ENCODE assay signal across 9 mouse cellular contexts in genomic region chr10:128362568-128362967, GRCm38 (mm10). TPM values are rescaled to one million over a fixed set of nuclear protein-coding genes. Genes with fewer than 3 reads are reported as not detected.
DNase-seq lines count a peak whose midpoint lies in the region; ATAC-seq and TF ChIP-seq lines count a peak whose summit lies in the region.
"Had no signal": no experiment of that assay in that cellular context is flagged by ENCODE, and none has a peak within 500 bp of the region (broad histone marks: within the 10 kb centered on the region; RNA-seq: fewer than 3 reads in every experiment).

No protein-coding gene starts in this region.

- H3K27me3 ChIP-seq in limb, embryonic 11.5 days (ENCODE audit: control insufficient read depth, insufficient read depth, low read length): no peaks in the 10 kb centered on the region
- no peaks in the 10 kb centered on the region for H3K27me3 ChIP-seq in limb, embryonic 10.5 days (ENCODE audit: low read depth, poor library complexity, severe bottlenecking)
- no peaks in the 10 kb centered on the region for H3K27me3 ChIP-seq in intestine, postnatal 0 days (replicated peaks; ENCODE audit: control insufficient read depth, insufficient read depth, low read length)
- H3K27me3 ChIP-seq: liver, embryonic 15.5 days had no signal

- H3K9me3 ChIP-seq in limb, embryonic 11.5 days (ENCODE audit: control insufficient read depth, low read length): no peaks in the 10 kb centered on the region
- no peaks in the 10 kb centered on the region for H3K9me3 ChIP-seq in limb, embryonic 10.5 days (replicated peaks)
- H3K9me3 ChIP-seq in intestine, postnatal 0 days (ENCODE audit: control insufficient read depth): no peaks in the 10 kb centered on the region
- H3K9me3 ChIP-seq: liver, embryonic 15.5 days had no signal

- no peak overlapping the region for H3K4me2 ChIP-seq in limb, embryonic 11.5 days (ENCODE audit: low read depth, severe bottlenecking)
- no peak overlapping the region for H3K4me2 ChIP-seq in intestine, postnatal 0 days (replicated peaks; ENCODE audit: low read depth)
- H3K4me2 ChIP-seq: liver, embryonic 15.5 days had no signal

- no peak overlapping the region for H3K27ac ChIP-seq in limb, embryonic 11.5 days (replicated peaks; ENCODE audit: low read depth, low read length)
- H3K27ac ChIP-seq in limb, embryonic 10.5 days: no peak overlapping the region
- no peak overlapping the region for H3K27ac ChIP-seq in bone marrow macrophage, adult 2 months (ENCODE audit: insufficient read depth, low read depth, low read length)
- H3K27ac ChIP-seq in intestine, postnatal 0 days (ENCODE audit: low read depth, low read length): no peak overlapping the region
- H3K27ac ChIP-seq: liver, embryonic 15.5 days had no signal

- WGBS in limb, embryonic 11.5 days: 55% methylated on average over 3 of the region's 3 CpGs
- 57% methylated on average over 3 of the region's 3 CpGs for WGBS in limb, embryonic 10.5 days
- 47% methylated on average over 3 of the region's 3 CpGs for WGBS in intestine, postnatal 0 days

- H3K36me3 ChIP-seq in limb, embryonic 11.5 days (ENCODE audit: control insufficient read depth, insufficient read depth, low read length): peaks cover 28% of the 10 kb centered on the region
- H3K36me3 ChIP-seq in limb, embryonic 10.5 days: peaks cover 80% of the 10 kb centered on the region
- H3K36me3 ChIP-seq in intestine, postnatal 0 days (ENCODE audit: control insufficient read depth, insufficient read depth): peaks cover 39% of the 10 kb centered on the region

- no peaks in the 10 kb centered on the region for H3K4me1 ChIP-seq in limb, embryonic 11.5 days (ENCODE audit: control insufficient read depth, insufficient read depth, low read length)
- H3K4me1 ChIP-seq in limb, embryonic 10.5 days: 0 out of 2 replicates have a peak, but pooled peaks cover 2% of the 10 kb centered on the region
- peaks cover 2% of the 10 kb centered on the region; the same call in 1 of the 2 replicates for H3K4me1 ChIP-seq in bone marrow macrophage, adult 2 months (ENCODE audit: control insufficient read depth, insufficient read depth, low read length)
- no peaks in the 10 kb centered on the region for H3K4me1 ChIP-seq in intestine, postnatal 0 days (replicated peaks; ENCODE audit: control insufficient read depth, insufficient read depth, low read length)

- DNase-seq in adrenal gland, adult 2 months: peak; percentile 62
- DNase-seq in adrenal gland, postnatal 25 days: no peak
- peak; percentile 38 for DNase-seq in limb, embryonic 11.5 days (ENCODE audit: low spot score)
- no peak for DNase-seq in limb, embryonic 10.5 days (ENCODE audit: low spot score)
- no peak for DNase-seq in ovary, postnatal 36 days (ENCODE audit: low spot score)
- DNase-seq in Muller cell, postnatal 12 days (ENCODE audit: inconsistent ontology term): no peak

- H3K9ac ChIP-seq in limb, embryonic 11.5 days (ENCODE audit: low read length): no peak overlapping the region
- H3K9ac ChIP-seq in intestine, postnatal 0 days (ENCODE audit: low read depth, low read length): no peak overlapping the region
- H3K9ac ChIP-seq: liver, embryonic 15.5 days had no signal

- TF ChIP-seq POLR2A in bone marrow macrophage, adult 2 months (IDR thresholded peaks at IDR 0.05; ENCODE audit: borderline replicate concordance, low read depth, low read length): no peak

- no peak for ATAC-seq in limb, embryonic 11.5 days (ENCODE audit: insufficient number of reproducible peaks, low FRiP score, low TSS enrichment, low read depth)
- ATAC-seq in intestine, postnatal 0 days: no peak

- no peak overlapping the region for H3K4me3 ChIP-seq in limb, embryonic 11.5 days (ENCODE audit: low read depth, low read length)
- no peak overlapping the region for H3K4me3 ChIP-seq in limb, embryonic 10.5 days
- H3K4me3 ChIP-seq in bone marrow macrophage, adult 2 months (ENCODE audit: insufficient read depth, low read length): no peak overlapping the region
- H3K4me3 ChIP-seq in intestine, postnatal 0 days (ENCODE audit: low read depth, low read length): no peak overlapping the region
- H3K4me3 ChIP-seq: liver, embryonic 15.5 days had no signal

- TF ChIP-seq CTCF in bone marrow macrophage, adult 2 months (IDR thresholded peaks at IDR 0.05; ENCODE audit: low read depth, low read length): peak; percentile 33; the same call in 1 of the 2 replicates
- TF ChIP-seq CTCF in intestine, postnatal 0 days (IDR thresholded peaks at IDR 0.05; ENCODE audit: low read depth): peak; percentile 74

RNA-seq across cellular contexts. Expression of gene Coq10a, which starts 6.2 kb away (rescaled TPM):
- 10 to 100 TPM; 72.2 to 77.1 TPM for total RNA-seq in adrenal gland, adult 2 months (2021)
- polyA plus RNA-seq in adrenal gland, adult 2 months (2012; rRNA removed): 44.2 and 116 TPM in 2 replicates
- total RNA-seq in adrenal gland, postnatal 25 days (2021): 74.4 and 80.2 TPM in 2 replicates
- 8.5 and 11.0 TPM in 2 replicates for polyA plus RNA-seq in limb, embryonic 11.5 days (2014; fragmentation: Nextera tagmentation; extraction: Ambion mirVana)
- polyA plus RNA-seq in limb, embryonic 10.5 days (2016; fragmentation: Nextera tagmentation; extraction: Ambion mirVana): 5.6 and 9.1 TPM in 2 replicates
- 40.6 and 46.1 TPM in 2 replicates for polyA plus RNA-seq in bone marrow macrophage, adult 2 months (2012; ENCODE audit: insufficient read depth, insufficient read length, missing spikeins)
- polyA plus RNA-seq in intestine, postnatal 0 days (2015; fragmentation: Nextera tagmentation; extraction: Ambion mirVana): 21.1 and 22.3 TPM in 2 replicates

RNA-seq across cellular contexts. Expression of gene Ankrd52, which starts 14.3 kb away (rescaled TPM):
- total RNA-seq in adrenal gland, adult 2 months (2021): 10 to 100 TPM; 48.3 to 59.3 TPM
- polyA plus RNA-seq in adrenal gland, adult 2 months (2012; rRNA removed): 44.2 and 53.1 TPM in 2 replicates
- total RNA-seq in adrenal gland, postnatal 25 days (2021): 72.3 and 75.1 TPM in 2 replicates
- polyA plus RNA-seq in limb, embryonic 11.5 days (2014; fragmentation: Nextera tagmentation; extraction: Ambion mirVana): 12.0 and 12.8 TPM in 2 replicates
- polyA plus RNA-seq in limb, embryonic 10.5 days (2016; fragmentation: Nextera tagmentation; extraction: Ambion mirVana): 15.9 and 16.5 TPM in 2 replicates
- 33.1 and 34.8 TPM in 2 replicates for polyA plus RNA-seq in bone marrow macrophage, adult 2 months (2012; ENCODE audit: insufficient read depth, insufficient read length, missing spikeins)
- polyA plus RNA-seq in intestine, postnatal 0 days (2015; fragmentation: Nextera tagmentation; extraction: Ambion mirVana): 4.0 and 4.9 TPM in 2 replicates

RNA-seq across cellular contexts. Expression of gene Cs, which starts 25.0 kb away (rescaled TPM):
- total RNA-seq in adrenal gland, adult 2 months (2021): 100 to 1,000 TPM; 391 to 444 TPM
- 315 and 332 TPM in 2 replicates for polyA plus RNA-seq in adrenal gland, adult 2 months (2012; rRNA removed)
- total RNA-seq in adrenal gland, postnatal 25 days (2021): 287 and 317 TPM in 2 replicates
- polyA plus RNA-seq in limb, embryonic 11.5 days (2014; fragmentation: Nextera tagmentation; extraction: Ambion mirVana): 231 and 232 TPM in 2 replicates
- polyA plus RNA-seq in limb, embryonic 10.5 days (2016; fragmentation: Nextera tagmentation; extraction: Ambion mirVana): 248 and 251 TPM in 2 replicates
- polyA plus RNA-seq in bone marrow macrophage, adult 2 months (2012; ENCODE audit: insufficient read depth, insufficient read length, missing spikeins): 98.1 and 109 TPM in 2 replicates
- polyA plus RNA-seq in intestine, postnatal 0 days (2015; fragmentation: Nextera tagmentation; extraction: Ambion mirVana): 248 and 266 TPM in 2 replicates

RNA-seq across cellular contexts. Expression of gene Slc39a5, which starts 38.5 kb away (rescaled TPM):
- not detected for total RNA-seq in adrenal gland, adult 2 months (2021)
- not detected in 2 replicates for polyA plus RNA-seq in adrenal gland, adult 2 months (2012; rRNA removed)
- not detected in 2 replicates for total RNA-seq in adrenal gland, postnatal 25 days (2021)
- polyA plus RNA-seq in limb, embryonic 11.5 days (2014; fragmentation: Nextera tagmentation; extraction: Ambion mirVana): 0.07 and 0.20 TPM in 2 replicates
- polyA plus RNA-seq in limb, embryonic 10.5 days (2016; fragmentation: Nextera tagmentation; extraction: Ambion mirVana): 0.21 TPM in 1 of 2 replicates, not detected in the other
- not detected in 2 replicates for polyA plus RNA-seq in bone marrow macrophage, adult 2 months (2012; ENCODE audit: insufficient read depth, insufficient read length, missing spikeins)
- polyA plus RNA-seq in intestine, postnatal 0 days (2015; fragmentation: Nextera tagmentation; extraction: Ambion mirVana): 109 and 114 TPM in 2 replicates

RNA-seq across cellular contexts. Expression of gene Cnpy2, which starts 40.3 kb away (rescaled TPM):
- total RNA-seq in adrenal gland, adult 2 months (2021): 100 to 1,000 TPM; 180 to 204 TPM
- 20.1 and 28.6 TPM in 2 replicates for polyA plus RNA-seq in adrenal gland, adult 2 months (2012; rRNA removed)
- 164 and 206 TPM in 2 replicates for total RNA-seq in adrenal gland, postnatal 25 days (2021)
- 343 and 351 TPM in 2 replicates for polyA plus RNA-seq in limb, embryonic 11.5 days (2014; fragmentation: Nextera tagmentation; extraction: Ambion mirVana)
- polyA plus RNA-seq in limb, embryonic 10.5 days (2016; fragmentation: Nextera tagmentation; extraction: Ambion mirVana): 313 and 334 TPM in 2 replicates
- polyA plus RNA-seq in bone marrow macrophage, adult 2 months (2012; ENCODE audit: insufficient read depth, insufficient read length, missing spikeins): 78.6 and 82.6 TPM in 2 replicates
- 254 and 273 TPM in 2 replicates for polyA plus RNA-seq in intestine, postnatal 0 days (2015; fragmentation: Nextera tagmentation; extraction: Ambion mirVana)

Comparison
In these comparisons a context has a peak if more than half of its experiments do, and no peak if none do; other contexts are left out.
1. DNase-seq: peak in adrenal gland, adult 2 months (single experiment) and limb, embryonic 11.5 days (single experiment); none in adrenal gland, postnatal 25 days (single experiment), limb, embryonic 10.5 days (single experiment), ovary, postnatal 36 days (single experiment) and Muller cell, postnatal 12 days (single experiment).